Mouse (Mus musculus) large intestine, adult 2 months (tissue): ENCODE results near the gene Snx27. TPM values are rescaled to one million over a fixed set of nuclear protein-coding genes. Genes with fewer than 3 reads are reported as not detected.

Experiments
- DNase-seq: peaks from one replicate; pipeline ENCODE4 v3.0.0-alpha.2; 2012; ENCODE audit warnings: low read depth, low spot score
- WGBS: fragments of 180-500 bp; shearing (Covaris S2); methylation state at CpG from one replicate; pipeline ENCODE4 v1.1.7; 2018; 5-methylcytosine and 5-hydroxymethylcytosine counted together
- polyA plus RNA-seq: library from polyadenylated mRNA; depleted of rRNA; stranded (reverse); fragments of >200 nt; gene quantifications from 2 replicates; pipeline ENCODE4 v1.2.3, GENCODE M21; 2012

Gene Snx27
- polyA plus RNA-seq, 1 experiment, result 5.5 TPM

DNA sequence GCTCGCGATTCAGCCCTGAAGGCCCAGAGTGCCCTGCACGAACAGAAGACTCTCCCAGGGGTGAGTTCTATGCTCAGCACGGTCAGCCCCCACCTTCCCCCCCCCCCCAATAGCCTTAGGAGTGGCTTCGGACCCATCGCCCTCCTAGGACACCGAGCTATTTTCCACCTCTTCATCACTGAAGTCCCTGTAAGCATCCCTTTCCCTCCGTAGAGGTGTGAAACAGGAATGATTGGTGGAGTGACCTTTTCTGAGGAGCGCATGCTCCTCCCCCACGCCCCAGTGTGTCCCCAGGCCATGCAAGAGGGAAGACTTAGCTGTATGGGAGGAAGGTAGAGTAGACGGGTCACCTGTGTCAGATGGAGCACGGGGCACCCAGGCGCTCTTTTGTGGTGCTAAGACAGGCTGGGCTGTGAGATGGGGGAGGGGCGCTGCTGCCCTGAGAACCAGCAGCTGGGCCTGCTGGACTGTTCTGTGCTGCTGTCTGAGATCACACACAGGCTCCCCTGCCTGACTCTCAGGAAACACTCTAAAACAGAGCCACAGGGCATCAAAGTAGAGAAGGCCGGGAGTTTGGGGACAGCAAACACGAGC, 102.1 kb downstream of the Snx27 start, which contains the start of gene Riiad1:
TSS of gene Riiad1 (minus strand) at position 51 of the 594 bp plus-strand sequence.
- DNase-seq, result no peak

DNA sequence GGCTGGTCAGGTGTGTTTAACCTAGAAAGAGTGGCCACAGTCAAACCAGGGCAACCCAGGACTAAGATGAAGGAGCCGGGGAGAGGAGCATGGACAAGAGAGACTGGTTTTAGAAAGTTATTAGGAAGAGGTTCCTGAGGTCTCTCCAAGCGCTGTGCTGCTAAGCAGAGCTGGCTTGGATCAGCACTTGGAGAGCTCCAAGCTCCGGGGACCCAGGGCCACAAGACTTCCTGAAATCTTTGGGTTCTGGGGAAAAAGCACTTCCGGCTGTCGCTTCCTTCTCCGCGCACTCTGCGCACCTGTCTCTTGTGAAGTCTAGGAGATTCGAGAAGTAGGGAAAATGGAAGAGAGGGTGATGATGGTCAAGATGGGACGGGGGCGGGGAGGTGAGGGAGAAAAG, 103.0 kb downstream of the Snx27 start:
- 12% methylated on average over 11 of the region's 11 CpGs for WGBS
- no peak for DNase-seq

More for the DNA sequence above, 102.1 kb downstream of the Snx27 start, which contains the start of gene Riiad1:
- WGBS, result 32% methylated on average over 16 of the region's 16 CpGs

- DNase-seq, result no peak
- 27% methylated on average over 9 of the region's 9 CpGs for WGBS
Measured at GRCm38 (mm10) chr3:94478591-94479169, 103.8 kb downstream of the Snx27 start.

- no peak for DNase-seq
- 6% methylated on average over 14 of the region's 14 CpGs for WGBS
Measured at GRCm38 (mm10) chr3:94477981-94478422, 104.5 kb downstream of the Snx27 start, which contains the start of gene Celf3. Gene Celf3 (plus strand): TSS chr3:94478295.

- 68% methylated on average over 4 of the region's 4 CpGs for WGBS
Measured at GRCm38 (mm10) chr3:94477444-94477843, 105.1 kb downstream of the Snx27 start.

DNA sequence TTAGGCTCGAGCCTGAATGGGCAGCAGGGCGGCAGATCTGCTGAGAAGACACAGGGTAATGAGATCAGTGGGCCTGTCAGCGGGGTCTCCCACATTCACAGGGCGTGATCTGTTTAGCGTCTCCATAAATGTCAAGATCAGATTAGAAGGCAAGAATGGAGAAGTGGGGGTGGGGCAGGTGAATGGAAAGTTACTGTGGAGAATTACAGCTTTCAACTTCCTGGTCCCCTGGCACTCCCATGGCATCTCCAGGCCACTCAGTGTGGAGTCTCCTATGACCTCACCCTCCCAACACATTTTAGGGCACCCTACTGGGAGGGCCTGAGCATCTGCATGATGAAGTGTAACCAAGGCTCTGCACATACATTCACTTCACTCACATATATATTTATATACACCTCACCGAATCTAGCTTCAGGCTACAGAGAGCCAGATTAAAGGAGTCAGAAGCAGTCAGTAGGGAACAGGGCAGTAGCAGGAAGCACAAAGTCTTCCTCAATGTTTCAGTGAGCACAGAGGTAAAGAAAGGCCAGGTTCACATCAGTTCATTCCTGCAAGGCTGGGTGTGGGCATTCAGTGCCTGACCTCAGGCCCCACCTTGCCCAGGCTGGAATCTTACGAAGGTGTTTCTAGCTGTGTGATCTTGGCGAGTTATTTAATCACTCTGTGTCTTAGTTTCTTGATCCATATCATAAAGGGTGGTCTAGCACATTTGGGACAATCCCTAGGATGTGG, 106.0 kb downstream of the Snx27 start:
- peak; percentile 69 for DNase-seq
- 23% methylated on average over 8 of the region's 8 CpGs for WGBS

More at GRCm38 (mm10) chr3:94477444-94477843, 105.1 kb downstream of the Snx27 start:
- DNase-seq, result no peak

DNA sequence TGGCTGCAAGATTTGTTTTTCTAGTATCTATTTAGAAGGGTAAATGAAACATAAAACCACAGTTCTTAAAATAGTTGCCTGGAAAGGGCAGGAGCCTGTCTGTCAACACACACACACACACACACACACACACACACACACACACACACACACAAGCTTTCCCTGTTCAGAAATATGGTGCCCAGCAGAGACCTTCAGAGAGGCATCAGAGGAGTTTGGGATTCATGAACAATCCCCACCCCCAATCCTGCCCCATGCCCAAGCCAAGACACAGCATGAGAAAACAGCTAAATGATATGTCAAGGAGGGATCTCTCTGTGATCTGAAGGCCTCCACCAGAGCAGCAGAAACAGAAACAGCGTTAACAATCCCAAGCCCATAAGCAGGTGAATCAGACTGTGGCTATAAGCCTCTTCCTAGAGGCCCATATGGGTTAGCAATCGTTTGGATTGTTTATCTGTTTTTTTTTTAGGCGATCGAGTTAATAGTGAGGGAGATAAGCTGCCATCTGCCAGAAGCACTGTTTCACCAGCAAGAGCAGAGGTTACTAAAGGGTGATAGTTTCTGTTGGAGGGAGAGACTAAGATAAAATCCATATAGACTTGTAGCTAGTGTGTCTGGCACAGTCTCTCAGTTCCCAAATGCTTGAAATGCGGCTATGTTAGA, 108.8 kb downstream of the Snx27 start:
- WGBS, result 64% methylated on average over 5 of the region's 5 CpGs
- DNase-seq, result no peak

GRCm38 (mm10) chr3:94473115-94473505, 109.4 kb downstream of the Snx27 start:
- no peak for DNase-seq
- 49% methylated on average over 10 of the region's 10 CpGs for WGBS

DNA sequence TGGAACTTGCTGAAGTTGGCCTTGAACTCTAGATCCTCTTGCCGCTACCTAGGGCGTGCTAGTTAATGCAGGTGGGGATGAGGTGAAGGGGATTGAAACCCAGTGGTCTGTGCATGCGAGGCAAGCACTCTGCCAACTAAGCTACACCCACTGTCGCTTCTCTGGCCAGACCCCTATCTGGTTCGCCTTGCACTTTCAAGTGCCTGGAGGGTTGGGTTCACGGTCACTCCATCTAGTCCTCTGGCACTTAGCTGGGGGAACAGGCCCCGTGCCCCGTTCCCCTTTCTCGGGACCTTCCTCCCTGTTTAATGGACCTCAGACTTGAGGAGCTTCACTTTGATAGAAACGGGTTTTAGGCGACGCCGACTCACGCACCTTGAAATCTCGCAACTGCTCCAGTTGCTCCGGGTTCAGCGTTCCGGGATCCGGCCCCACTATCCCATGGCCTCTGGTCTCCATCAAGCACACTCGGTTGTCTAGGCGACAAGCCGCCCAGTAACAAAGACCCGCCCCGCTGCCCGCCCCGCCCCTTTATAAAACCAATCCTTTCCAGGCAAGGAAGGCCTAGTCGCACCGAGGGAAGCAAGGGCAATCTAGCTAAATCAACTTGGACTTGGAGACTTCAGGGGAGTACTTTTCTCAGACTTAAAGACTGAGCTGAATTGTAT, 109.9 kb downstream of the Snx27 start:
- DNase-seq, result peak; percentile 57
- WGBS, result 16% methylated on average over 28 of the region's 28 CpGs

GRCm38 (mm10) chr3:94468931-94469330, 113.6 kb downstream of the Snx27 start:
- 56% methylated on average over 3 of the region's 3 CpGs for WGBS

DNA sequence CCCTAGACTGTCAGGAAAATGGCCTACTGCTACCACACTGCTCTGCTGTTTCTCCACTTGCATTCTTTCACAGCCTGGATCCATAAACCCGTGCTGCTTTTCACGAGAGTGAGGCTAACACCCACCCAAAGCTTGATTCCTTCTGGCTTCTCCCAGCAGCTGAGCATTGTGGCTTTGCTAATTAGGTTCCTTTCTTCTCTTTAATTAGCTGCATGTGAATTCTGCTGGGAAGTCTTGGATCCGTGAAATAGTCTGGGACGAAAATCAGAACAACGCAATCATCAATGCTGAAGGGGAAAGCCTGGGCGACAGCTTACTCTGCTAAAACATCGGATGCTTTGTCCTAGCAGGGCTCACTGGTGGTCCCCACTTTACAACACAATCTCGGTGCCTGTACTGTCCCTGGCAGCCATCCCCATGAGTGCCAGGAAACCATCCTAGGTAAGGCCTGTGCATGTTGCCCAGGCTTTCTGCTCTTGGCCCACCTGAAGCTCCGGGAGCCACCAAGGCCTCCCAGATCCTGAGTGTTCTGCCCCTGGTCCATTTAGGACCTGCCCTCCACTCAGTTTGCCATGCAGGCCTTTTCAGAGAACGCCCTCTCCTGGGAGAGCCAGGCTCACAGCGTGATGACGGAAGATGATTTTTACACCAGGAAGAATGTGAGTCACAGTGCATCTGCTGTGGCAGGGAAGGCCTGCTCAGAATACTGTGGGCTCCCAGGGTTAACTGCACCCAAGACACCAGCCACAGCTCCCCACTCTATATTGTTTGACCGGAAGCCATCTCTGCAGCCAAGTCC, 116.7 kb downstream of the Snx27 start:
- 86% methylated on average over 13 of the region's 13 CpGs for WGBS
- DNase-seq, result no peak

More at GRCm38 (mm10) chr3:94468931-94469330, 113.6 kb downstream of the Snx27 start:
- DNase-seq, result no peak

GRCm38 (mm10) chr3:94463926-94464578, 118.5 kb downstream of the Snx27 start:
- DNase-seq, result no peak
- WGBS, result 58% methylated on average over 11 of the region's 11 CpGs

GRCm38 (mm10) chr3:94459834-94460233, 122.7 kb downstream of the Snx27 start:
- WGBS, result 87% methylated on average over 2 of the region's 2 CpGs

GRCm38 (mm10) chr3:94457055-94457454, 125.5 kb downstream of the Snx27 start:
- 89% methylated on average over 3 of the region's 3 CpGs for WGBS
- DNase-seq, result no peak

More at GRCm38 (mm10) chr3:94459834-94460233, 122.7 kb downstream of the Snx27 start:
- DNase-seq, result no peak

- peak; percentile 97 for DNase-seq
- whole genome bisulfite sequencing, result 2% methylated on average over 12 of the region's 12 CpGs
Measured at GRCm38 (mm10) chr3:94456529-94457000, 126.0 kb downstream of the Snx27 start.

DNA sequence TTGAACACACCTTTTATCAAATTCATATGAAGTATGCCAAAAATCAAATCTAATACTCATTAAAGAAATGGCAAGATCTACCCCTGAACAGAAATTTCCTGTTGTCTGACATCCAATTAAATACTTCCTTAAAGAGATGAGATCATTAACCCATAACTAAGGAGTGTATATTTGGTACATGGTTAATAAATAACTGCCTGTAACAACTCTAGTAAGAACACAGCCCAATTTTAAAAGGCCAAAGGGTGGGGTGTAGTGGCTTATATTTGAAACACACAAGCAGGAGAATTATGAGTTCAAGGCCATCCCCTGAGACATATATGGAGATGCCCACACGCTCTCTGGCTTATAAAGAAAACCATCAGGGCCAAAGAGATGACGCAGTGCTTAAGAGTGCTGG, 133.1 kb downstream of the Snx27 start:
- WGBS, result 24% methylated on average over 2 of the region's 2 CpGs
- no peak for DNase-seq
